Comparison of ENCODE assay signal across 24 mouse cellular contexts in the genomic region with DNA sequence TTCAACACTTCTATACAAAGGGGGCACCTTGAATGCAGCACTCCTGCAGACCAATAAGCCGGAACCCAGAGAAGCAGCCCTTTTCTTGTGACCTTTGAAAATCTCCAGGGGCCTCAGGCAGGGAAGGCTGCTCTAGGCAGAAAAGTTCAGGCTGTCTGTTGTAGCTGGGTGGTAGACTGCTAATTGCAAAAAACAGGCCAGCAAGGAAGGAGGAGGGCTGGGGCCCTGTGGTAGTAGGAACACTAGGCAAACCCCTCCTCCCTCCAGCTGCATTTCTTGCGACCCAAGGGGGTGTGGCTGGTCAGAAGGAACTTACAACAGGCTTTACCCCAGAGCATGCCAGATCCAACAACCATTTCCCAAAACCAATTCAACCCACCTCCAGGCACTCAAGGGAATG.
DNase-seq lines count a peak whose midpoint lies in the region; ATAC-seq and TF ChIP-seq lines count a peak whose summit lies in the region.
"Had no signal": no experiment of that assay in that cellular context is flagged by ENCODE, and none has a peak within 500 bp of the region (broad histone marks: within the 10 kb centered on the region; RNA-seq: fewer than 3 reads in every experiment).

No protein-coding gene starts in this region.

- no peak overlapping the region for H3K4me3 ChIP-seq in gastrocnemius, adult 2 months
- H3K4me3 ChIP-seq in heart, embryonic 12.5 days: no peak overlapping the region
- H3K4me3 ChIP-seq: forebrain, embryonic 10.5 days; forebrain, embryonic 13.5 days; heart, embryonic 13.5 days had no signal

- H3K27me3 ChIP-seq in heart, embryonic 12.5 days (replicated peaks): no peaks in the 10 kb centered on the region
- H3K27me3 ChIP-seq: CH12.LX; forebrain, embryonic 13.5 days; heart, embryonic 13.5 days; Patski had no signal

- WGBS in heart, embryonic 12.5 days: 75% methylated on average over 2 of the region's 2 CpGs

- peak; percentile 35 for DNase-seq in gastrocnemius, adult 2 months
- no peak for DNase-seq in gastrocnemius, postnatal 10 days
- peak; percentile 9 for DNase-seq in heart, postnatal 25 days (ENCODE audit: low spot score)
- peak; percentile 6 for DNase-seq in lung, postnatal 36 days
- DNase-seq in lung, postnatal 14 days: no peak
- DNase-seq: adrenal gland, postnatal 10 days; adrenal gland, postnatal 36 days; B cell, adult 2 months; cerebellum, adult 18-20 months; cerebellum, adult 9-10 months; cerebellum, postnatal 14 days; kidney, adult 18-20 months had no signal

- no peak overlapping the region for H3K4me2 ChIP-seq in heart, embryonic 12.5 days
- H3K4me2 ChIP-seq: forebrain, embryonic 13.5 days; heart, embryonic 13.5 days; hindbrain, embryonic 14.5 days had no signal

- no peak for ATAC-seq in heart, embryonic 12.5 days (ENCODE audit: insufficient number of reproducible peaks, low FRiP score)
- ATAC-seq: forebrain, embryonic 13.5 days; forebrain, embryonic 16.5 days; hindbrain, postnatal 0 days; inflammation-experienced regulatory T-cells, adult 6 months; intestine, embryonic 16.5 days; Patski had no signal

- intact Hi-C loops in gastrocnemius, adult 2 months (cut with DNase I): no loop called here
- intact Hi-C loops in heart, postnatal 25 days (cut with DNase I): no loop called here

- no peaks in the 10 kb centered on the region for H3K36me3 ChIP-seq in heart, embryonic 12.5 days
- H3K36me3 ChIP-seq: forebrain, embryonic 10.5 days; G1E; heart, embryonic 13.5 days had no signal

- no peak overlapping the region for H3K27ac ChIP-seq in gastrocnemius, adult 2 months
- no peak overlapping the region for H3K27ac ChIP-seq in heart, embryonic 12.5 days (ENCODE audit: poor library complexity, severe bottlenecking)
- H3K27ac ChIP-seq: forebrain, embryonic 10.5 days; forebrain, embryonic 13.5 days; heart, embryonic 13.5 days; hindbrain, embryonic 14.5 days; hindbrain, postnatal 0 days had no signal

- H3K9ac ChIP-seq in heart, embryonic 12.5 days: no peak overlapping the region
- H3K9ac ChIP-seq: forebrain, embryonic 13.5 days; heart, embryonic 13.5 days; hindbrain, embryonic 14.5 days had no signal

- H3K9me3 ChIP-seq in heart, embryonic 12.5 days (replicated peaks): no peaks in the 10 kb centered on the region
- H3K9me3 ChIP-seq: forebrain, embryonic 10.5 days; forebrain, embryonic 13.5 days; heart, embryonic 13.5 days had no signal

- no peak for TF ChIP-seq CTCF in gastrocnemius, adult 2 months (IDR thresholded peaks at IDR 0.05)

- no peaks in the 10 kb centered on the region for H3K4me1 ChIP-seq in heart, embryonic 12.5 days (replicated peaks)
- H3K4me1 ChIP-seq: forebrain, embryonic 13.5 days; heart, embryonic 13.5 days had no signal

Comparison
In these comparisons a context has a peak if more than half of its experiments do, and no peak if none do; other contexts are left out.
1. DNase-seq: peak in gastrocnemius, adult 2 months (single experiment), heart, postnatal 25 days (single experiment) and lung, postnatal 36 days (single experiment); none in gastrocnemius, postnatal 10 days (single experiment) and lung, postnatal 14 days (single experiment).